Mouse (Mus musculus): ENCODE results near the gene Rere.
"Not testable (repeated sequence)": the region's sequence is repeated elsewhere in the genome, so short reads cannot be mapped to it uniquely, and the experiment has no call there.

The Rere gene

DNA sequence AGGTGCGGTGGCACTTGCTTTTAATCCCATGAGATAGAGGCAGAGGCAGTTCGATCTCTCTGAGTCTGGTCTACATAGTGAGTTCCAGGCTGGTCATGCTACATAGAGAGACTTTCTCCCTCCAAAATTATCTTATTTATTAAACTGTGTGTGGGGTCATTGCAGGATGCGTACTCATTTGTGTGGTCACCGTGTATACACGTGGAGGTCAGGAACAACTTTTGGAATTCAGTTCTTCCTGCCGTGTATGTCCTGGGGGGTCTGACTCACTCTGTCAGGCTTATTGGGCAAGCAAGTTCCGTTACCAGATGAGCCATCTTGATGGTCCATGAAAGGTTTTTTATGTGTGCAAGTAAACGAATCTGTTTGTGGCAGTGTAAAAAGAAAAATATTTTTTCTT, 5.5 kb downstream of the Rere start:
- DNase-seq = no peak

DNA sequence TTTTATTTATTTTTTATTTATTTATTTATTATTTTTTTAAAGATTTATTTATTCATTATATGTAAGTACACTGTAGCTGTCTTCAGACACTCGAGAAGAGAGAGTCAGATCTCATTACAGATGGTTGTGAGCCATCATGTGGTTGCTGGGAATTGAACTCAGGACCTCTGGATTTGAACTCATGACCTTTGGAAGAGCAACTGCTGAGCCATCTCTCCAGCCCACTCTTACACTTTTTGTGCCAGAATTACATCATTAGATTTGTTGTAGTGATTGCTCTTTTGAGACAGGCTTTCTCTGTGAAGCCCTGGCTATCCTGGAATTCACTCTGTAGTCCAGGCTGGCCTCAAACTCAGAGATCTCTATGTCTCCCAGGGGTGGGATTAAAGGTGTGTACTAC, 6.0 kb downstream of the Rere start:
- DNase-seq = not testable (repeated sequence)

DNA sequence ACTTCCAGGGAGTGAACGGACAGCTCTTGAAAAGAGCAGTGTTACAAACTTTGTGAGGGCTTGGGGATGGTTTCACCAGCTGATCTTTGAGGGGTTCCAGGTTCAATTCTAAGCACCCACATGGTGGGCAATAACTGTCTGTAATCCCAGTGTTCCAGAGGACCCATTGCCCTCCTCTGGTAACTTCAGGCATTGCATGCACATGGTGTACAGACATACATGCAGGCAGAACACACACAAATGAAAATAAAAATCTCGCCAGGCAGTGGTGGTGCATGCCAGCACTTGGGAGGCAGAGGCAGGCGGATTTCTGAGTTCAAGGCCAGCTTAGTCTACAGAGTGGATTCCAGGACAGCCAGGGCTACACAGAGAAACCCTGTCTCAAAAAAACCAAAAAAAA, 10.5 kb downstream of the Rere start:
- no peak for DNase-seq

DNA sequence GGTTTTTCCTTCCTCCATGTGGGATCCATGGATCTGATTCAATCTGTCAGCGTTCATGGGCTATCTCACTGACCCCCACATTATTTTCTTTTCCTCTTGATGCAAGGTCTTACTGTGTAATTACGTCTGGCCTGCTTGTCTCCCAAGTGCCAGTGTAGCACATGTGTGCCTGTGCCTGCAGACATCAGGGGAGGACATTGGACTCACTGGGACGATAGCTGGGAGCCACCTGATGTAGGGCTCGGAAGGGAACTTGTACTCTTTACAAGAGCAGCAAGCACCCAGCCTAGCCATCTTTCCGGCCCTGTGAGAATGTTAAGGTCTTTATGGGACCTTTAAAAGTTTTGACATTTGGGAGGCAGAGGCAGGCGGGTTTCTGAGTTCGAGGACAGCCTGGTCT, 13.4 kb downstream of the Rere start:
- DNase-seq = no peak

DNA sequence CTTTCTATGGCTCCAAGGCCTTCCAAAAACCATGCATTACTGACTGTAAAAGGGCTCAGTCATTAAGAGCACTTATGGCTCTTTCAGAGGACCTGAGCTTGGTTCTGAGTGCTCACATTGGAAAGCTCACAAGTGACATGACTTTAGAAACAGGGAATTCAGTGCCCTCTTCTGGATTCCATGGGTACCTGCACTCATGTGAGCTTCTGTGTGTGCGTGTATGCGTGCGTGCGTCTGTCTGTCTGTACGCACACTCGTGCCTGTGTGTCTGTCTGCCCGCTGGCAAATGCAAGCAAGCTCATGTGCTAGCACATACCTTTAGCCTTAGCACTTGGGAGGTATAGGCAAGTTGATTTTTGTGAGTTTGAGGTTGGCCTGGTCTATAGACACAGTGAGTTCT, 14.5 kb downstream of the Rere start:
- no peak for DNase-seq

DNA sequence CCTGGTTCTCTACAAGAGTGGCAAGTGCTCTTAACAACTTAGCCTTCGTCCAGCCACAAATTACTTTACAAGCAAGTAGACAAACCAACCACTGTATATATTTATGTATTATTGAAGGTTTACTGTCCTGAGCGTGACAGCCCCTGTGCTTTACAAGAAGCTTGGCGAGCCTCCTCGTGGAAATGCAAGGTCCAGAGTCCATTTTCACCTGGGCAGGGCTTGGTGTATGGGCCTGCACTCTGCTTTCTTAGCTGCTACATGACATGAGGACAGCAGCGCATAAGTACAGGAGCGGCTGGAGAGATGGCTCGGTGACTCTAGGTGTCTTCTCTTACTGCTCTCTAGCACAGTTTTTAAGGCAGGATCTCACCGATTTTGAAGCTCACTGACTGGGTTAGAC, 21.3 kb downstream of the Rere start:
- DNase-seq = peak; percentile 64 to 71

DNA sequence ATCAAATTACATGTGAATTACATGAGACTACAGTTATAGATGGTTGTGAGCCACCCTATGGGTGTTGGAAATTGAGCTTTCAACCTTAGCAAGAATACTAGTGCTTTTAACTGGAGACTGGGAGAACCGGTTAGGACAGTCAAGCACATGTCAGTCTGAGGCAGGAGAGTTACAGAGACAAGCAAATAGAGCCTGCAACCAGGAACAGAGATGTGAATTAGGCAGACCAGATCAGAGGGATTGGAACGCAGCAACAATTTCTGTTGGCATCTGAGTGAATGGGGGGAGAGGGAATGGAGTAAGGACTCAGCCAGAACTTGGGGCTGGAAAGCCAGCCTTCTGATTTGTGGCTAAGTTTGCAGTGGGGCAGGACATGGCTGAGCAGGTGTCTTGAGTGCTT, 25.3 kb downstream of the Rere start:
- no peak for DNase-seq

DNA sequence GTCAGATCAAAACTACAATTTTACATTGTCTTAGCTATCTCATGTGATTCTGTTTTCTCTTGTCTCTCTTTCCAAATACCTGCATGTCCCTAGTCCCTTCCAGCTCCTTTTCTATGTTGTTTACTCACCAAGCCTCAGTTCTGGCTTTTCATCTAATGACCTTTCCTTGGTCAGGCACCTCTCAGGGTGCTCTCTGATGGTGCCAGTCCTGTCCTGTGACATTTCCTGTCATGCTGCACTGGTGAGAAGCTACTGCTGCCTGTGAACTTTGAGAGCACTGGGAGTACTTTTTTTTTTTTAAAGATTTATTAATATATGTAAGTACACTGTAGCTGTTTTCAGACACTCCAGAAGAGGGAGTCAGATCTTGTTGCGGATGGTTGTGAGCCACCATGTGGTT, 25.8 kb downstream of the Rere start:
- no peak for DNase-seq

DNA sequence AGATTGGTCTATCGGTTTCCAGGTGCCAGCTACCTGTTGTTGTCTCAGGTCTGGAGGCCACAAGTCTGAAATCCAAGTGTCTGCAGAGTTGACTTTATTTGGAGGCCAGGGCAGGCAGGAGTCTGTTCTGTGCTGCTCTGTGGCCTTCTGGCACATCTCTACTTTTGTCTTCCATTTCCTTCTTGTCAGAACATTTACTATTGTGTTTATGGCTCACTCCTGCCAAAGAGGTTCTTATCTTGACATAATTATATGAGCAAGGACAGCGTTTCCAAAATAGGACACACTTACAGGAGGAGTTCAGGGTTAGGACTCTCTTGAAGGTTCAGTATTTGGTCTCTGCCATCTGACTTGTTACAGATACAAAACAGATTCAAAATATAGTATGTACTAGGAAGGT, 30.0 kb downstream of the Rere start:
- no peak for DNase-seq

DNA sequence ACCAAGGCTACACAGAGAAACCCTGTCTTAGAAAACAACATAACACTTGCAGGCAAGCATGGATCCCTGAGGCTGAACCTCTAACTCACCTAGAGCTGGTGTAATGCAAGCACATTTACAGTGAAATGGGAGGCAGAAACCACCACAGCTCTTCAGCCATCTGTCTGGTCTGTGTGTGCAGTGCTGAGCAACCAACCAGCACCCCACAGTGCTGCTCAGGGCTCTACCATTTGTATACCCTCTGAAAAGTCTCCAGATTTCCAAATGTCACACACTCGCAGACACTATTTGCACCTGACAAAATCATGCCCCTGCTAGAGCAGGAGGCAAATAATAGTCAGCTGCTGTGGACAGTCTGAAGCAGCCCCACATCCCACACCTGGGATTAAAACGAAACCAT, 31.2 kb downstream of the Rere start:
- no peak for DNase-seq

DNA sequence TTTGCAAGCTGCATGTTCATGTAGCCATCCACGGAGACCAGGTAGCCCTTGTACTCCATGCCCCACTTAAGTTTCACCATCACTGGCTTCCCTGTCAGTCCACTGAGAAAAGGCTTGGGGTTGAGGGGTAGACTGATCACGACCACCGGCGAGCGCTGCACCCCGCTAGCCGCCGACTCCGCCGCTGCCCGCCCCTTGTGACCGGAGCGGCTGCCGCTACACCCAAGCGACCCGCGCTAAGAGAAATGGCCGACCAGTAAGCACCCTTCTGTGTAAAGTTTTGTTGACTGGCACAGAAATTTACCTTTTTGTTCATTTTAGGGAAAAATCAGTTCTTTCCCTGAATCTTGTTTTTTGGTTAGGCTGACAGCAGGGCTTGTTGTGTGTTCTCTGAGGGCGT, 33.9 kb downstream of the Rere start:
- no peak for DNase-seq

DNA sequence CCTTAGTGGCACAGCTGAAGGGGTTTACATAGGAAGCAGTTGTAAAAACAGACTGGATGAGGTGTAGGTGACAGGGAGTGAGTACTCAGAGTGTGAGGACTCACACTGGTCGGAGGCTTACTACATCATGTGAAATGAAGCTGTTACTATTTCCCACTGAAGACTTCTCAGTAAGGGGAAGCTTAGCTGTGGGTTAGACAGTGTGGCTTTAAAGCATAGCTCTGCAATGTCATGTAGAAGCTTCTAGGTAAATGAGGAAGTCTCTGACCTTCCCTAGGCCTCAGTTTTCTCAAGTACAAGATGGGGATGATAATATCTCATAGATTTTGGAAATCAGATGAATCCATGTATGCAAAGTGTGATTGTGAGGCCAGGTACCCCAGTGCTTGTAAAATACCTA, 35.1 kb downstream of the Rere start:
- no peak for DNase-seq

DNA sequence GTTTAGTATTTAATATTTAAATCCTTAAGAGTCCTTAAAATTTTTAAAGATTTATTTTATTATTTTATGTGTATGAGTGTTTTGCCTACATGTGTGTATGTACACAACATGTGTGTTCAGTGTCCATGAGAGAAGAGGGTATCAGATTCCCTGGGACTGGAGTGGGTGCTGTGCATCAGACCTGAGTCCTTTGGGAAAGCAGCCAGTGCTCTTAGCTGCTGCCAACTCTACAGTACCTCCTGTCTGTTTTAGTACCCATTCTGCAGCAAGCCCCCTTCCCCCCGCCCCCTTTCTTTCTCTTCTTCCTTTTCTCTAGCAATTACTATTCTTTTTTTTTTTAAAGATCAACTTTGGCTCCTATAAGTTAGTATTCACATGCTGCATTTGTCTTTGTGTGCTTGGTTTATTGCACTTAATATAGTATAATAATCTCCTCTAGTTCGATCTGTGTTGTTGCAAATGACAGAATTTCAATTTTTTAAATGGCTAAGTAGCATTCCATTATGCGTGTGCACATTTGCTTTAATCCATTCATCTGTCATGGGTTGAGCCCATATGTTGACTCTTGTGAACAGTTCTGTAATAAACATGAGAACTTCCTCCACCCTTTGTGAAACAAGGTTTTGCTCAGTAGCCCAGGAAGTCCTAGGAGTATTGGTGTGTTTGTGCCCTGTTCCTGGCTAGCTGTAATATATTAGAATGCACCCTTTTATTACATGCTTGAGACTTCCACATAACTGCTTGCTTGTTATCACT, 43.8 kb downstream of the Rere start:
- no peak for DNase-seq

DNA sequence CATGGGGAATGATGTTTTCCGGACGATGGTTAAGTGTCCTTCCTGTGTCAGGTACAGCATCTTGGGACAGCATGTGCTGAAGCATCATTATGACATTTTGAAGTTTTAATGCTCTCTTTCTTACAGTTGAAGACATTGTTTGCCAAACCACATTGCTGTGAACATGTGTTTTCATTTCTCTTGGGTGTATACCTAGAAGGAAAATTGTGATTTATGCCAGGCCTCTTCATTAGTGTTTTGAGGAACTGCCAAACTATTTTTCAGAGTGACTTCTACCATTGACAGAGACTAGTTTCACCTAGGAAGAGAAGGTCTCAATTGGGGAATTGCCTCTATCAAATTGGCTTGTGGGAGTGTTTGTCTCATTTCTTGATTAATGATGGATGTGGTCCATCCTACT, 44.6 kb downstream of the Rere start:
- DNase-seq = no peak

DNA sequence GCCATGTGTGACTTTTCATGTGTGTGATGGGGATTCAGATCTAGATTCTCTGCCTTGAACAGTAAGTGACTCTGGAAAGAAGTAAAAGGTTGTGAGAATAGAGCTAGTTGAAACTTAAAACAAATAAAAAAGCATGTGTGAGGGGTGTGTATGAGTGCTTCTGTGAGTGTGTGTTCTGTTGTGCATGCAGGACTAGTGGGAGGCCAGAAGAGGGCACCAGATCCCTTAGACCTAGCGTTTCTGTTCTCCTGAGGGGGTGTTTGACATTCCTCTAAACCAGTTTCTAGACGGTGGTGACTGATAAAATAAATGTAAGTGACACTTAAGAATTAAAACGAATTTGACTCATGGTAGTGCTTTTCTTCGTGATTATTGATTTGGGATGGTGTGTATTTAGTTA, 46.0 kb downstream of the Rere start:
- no peak for DNase-seq

DNA sequence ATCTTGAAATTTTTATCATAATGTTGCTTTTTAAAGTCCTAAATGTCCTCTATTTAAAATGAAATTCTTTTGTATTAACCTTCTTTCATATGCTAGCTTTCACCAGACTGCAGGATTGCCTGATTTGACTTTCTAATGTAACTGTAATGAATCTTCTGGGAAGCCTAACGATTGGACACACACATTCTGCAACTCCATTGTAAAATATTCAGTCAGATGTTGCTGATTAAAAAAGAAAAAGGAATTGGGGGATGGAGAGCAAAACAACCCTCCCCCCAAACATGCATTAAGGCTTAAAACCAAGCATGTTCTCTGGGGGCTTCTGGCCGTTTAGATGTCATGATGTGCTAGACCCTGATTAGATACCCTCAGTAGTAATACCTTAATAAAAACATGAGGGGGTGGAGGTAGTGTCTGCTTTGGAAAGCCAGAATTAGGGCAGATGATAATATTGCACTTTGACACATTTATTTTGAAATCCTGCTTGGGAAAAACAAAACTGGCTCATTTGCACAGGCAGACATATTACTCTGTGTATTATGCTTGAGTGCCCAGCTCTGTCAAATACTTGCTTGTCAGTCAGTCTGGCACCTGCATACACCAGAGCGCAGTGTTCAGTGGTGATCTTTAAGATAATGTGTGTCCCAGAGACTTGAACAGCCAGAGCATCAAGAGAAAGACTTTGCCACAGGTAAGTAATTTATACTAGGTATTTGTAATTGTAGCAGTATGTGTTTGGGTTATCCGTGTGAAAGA, 52.7 kb downstream of the Rere start:
- DNase-seq = no peak

DNA sequence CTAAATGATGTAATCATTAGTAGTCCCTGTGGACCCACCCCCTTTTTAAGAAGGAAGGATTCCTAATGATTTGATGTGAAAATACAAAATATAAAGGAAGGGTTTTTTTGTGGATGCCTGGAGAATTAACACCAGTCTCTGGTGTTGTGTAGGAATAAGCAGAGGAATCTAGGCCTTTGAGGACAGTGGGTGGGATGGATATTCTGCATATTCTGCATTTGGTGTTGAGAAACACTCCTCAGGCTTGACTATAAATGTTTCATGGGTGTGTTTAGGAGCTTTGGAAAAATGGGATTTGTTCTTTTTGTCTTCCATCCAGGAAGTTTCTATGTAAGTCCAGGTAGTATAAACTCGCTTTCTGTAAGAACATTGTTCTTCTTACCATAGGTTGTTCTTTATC, 55.8 kb downstream of the Rere start:
- no peak for DNase-seq

DNA sequence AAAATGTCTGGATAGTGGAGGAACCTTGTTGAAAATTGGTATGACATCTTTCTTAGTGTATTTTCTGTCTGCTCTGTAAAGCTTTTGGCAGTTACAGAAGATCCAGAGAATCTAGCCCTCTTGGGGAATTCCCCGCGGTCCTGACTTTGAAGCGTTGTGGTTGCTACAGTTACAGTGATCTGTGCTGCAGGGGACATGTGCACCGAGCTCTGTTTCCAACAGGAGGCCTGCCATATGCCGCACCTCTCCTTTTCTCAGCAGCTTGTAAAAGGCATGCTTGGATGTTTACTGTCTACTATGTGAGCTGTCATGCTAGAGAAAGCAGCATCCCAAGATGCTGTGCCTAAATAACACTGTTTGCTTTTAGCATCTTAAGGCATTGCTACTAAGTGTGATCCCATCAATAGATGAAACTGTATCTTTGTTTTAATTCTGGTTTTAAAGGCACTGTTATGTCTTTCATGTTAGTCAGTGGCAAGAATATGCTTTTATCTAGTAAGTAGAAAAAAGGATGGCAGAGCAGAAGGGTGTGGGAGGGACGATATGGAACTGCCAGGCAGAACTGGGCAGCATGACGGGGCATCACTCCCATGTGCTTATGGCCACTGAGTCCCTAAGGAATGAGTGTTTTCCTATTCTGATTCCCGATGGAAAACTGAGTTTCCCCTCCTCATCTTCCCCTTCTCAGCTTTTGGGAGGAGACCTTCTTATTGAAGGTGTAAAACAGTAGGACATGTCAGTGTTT, 57.6 kb downstream of the Rere start:
- DNase-seq = no peak

DNA sequence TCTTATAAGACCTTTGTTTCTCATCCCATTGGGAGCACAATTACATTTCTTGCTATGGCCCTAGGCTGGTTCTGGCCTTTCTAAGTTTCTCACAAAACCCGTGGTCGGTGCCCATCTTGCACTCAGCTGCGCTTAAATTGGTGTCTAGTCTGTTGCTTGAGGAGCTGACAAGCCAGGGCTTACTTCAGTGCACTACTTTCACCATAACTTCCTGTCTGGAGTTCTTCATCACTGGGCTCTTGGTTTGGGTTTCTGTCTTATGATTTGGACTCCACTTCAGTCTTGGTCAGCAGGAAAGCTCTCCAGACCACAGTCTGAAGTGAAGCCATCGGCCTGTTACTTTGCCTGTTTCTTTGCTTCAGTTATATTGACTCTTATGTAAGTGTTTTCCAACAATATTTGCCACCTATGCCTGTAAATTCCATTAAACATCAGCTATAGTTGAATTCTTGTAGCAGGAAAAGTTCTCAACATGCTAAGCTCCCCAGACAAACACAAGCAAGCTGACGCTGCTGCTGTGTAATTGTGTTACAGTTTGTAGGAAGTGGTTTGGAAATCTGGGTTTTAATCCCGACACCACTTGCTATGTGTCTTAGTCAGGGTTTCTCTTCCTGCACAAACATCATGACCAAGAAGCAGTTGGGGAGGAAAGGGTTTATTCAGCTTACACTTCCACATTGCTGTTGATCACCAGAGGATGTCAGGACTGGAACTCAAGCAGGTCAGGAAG, 59.5 kb downstream of the Rere start:
- no peak for DNase-seq

DNA sequence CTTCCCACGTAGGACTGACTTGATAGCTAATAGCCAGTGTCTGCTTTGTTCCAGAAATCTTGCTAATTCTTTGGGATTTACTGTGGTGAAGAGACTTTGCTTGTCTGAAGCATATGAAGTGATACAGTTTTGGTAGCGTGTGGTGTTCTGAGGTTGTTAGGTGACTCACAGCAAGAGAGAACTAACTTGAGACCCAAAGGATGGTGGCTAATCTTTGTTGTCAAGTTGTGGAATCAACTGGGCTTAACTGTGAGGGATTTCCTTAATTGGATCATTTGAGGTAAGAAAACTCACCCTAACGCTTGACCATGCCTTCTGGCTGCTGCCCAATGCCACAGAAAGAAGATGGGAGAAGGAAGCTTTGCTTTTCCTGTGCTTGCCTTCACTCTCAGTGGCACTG, 63.1 kb downstream of the Rere start:
- no peak for DNase-seq

DNA sequence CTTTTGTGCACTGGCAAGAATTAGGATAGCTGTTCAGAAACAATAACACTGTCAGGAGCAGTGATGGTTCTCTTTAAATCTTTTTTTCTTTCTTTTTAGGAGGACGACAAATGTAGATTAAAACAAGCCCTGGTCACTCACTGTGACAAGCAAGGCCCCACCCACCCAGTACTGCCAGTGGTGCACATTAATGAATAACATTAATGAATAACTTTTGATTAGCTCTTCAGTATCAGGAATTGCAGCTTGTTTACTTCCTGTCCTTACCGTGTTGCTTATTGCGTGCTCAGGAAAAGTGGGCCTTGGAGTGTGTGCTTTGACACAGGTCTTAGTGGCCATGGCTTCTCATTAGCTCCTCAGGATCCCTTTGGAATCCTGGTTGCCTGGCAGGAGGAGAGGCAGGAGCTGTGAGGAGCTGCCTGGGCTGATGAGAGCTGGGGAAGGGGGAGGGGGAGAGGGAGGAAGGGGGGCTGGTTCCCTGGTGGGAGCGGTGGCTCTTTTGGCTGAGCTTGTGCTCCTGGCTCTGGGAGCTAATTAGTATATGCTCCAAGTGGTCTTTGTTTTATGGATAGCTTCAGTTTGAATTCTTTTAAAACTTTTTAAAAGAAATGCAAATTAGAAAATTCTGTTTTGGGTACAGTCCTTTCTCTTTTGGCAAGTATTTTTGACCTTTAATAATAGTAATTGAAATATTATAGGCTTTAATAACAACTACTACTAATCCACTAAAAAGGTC, 65.4 kb downstream of the Rere start:
- DNase-seq = peak; percentile 32 to 50

DNA sequence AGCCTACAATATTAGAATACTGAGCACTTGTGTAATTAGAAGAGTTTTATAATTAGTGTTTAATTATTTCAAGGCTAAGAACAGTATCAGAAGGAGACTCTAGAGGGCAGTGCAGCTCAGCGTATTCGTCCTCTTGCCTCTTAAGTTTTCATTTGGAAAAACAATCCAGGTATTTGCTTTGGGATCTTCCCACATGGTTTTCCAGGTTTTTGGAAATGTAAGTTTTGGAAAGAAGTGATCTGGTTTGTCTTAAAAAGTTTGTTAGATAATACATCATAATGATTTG, 65.9 kb downstream of the Rere start:
- peak in 1 of 2 experiments; percentile 58 for DNase-seq

DNA sequence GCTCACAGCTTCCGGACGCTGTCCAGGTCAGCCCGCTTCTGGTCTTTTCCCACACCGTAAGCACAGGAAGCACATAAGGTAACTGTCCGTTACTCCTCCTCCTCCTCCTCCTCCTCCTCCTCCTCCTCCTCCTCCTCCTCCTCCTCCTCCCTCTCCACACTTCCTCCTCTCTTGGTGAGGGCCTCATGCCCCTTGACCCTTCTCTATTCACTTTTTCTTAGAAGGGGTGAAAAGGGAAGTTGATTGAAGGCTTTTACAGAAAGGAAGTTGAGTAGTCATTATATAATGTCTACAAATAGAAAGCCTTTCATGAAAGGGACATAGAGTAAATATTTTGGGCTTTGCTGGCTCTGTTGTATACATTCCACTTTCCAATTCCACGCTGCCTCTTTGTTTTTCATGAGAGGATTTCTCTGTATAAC, 68.2 kb downstream of the Rere start:
- no peak for DNase-seq
